Mouse (Mus musculus) ovary, postnatal 36 days (tissue): Measurements from ENCODE around the gene Mtx1.

Experiments used
- DNase-seq: peaks from one replicate; pipeline ENCODE4 v3.0.0; 2022; ENCODE audit warnings: low spot score, mixed read lengths

The Mtx1 gene

DNA sequence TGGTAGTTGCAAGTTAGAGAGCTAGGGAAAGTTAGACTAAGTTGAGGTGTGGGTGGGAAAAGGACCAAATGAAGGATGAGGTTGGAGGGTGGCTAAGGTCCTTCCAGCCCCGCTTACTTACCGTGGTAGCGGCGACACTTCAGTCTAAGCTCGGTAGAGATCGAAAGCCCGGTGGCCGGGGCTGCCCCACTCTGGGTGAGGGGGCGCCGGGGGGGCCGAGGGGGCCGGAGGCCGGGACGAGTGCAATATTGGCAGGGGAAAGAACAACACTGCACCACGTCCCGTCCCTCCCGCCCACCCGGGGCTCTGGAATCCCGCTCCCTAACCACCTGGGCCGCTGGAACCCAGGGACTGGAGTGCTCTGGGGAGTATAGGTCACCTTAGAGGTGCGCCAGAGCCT lies at the start of gene Mtx1:
Mtx1 (minus strand) TSS at position 189 of the 400 bp plus-strand sequence.
- no peak for DNase-seq

DNA sequence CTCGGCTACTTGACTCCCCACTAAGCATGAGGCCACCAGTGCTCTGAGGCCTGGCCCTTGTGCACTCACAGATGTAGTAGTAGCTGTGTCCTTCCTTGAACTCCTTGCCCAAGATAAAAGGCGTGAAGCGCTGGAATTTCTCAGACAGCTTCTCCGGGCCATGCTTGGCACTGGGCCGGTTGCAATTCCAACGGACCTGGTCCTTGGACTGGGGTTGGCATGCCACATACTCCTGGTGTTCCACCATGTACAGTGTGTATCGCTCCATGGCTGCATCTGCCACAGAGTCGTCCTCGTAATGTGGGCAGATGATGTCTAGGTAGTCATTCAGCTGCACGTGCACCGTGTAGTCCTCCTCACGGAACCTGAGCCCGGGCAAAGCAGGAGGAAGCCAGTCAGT lies 49.2 kb upstream of the Mtx1 start:
- peak; percentile 37 for DNase-seq

DNA sequence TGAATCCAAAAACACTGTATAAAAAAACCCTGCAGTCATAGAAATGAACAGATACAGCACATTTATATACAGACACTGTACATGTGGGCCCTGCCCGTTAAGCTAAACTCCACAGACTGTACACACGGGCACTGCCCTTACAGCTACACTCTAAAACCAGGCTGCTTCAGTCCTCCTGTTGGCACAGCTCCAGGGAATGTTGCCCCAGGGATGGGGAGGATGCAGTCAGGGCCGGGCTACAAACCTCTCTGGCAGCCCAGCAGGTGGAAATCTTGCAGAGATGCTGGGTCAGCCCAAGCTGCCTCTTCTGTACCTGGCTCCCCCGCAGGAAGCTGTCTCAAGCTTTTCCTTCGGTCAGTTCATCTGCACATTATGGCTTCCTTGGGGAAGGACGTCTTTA lies 44.9 kb upstream of the Mtx1 start:
- no peak for DNase-seq

DNA sequence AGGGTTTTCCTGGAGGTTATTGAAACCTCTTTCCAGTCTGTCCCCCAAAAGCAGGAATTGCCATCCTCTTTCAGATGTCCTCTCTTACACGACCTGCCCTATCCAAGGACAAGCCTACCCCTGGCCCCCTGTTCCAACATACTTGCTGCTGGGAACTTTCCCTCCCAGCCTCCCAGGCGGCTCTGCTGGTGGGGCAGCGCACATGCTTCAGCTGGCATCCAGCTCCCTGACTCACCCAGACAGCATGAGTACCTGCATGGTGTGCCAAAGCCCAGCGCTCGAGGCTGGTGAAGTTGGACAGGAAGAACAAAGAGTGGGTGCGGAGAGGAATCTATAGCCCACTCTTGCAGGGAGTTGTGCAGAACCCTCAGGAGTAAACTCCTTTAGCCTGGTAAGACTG lies 44.0 kb upstream of the Mtx1 start:
- peak; percentile 53 for DNase-seq

DNA sequence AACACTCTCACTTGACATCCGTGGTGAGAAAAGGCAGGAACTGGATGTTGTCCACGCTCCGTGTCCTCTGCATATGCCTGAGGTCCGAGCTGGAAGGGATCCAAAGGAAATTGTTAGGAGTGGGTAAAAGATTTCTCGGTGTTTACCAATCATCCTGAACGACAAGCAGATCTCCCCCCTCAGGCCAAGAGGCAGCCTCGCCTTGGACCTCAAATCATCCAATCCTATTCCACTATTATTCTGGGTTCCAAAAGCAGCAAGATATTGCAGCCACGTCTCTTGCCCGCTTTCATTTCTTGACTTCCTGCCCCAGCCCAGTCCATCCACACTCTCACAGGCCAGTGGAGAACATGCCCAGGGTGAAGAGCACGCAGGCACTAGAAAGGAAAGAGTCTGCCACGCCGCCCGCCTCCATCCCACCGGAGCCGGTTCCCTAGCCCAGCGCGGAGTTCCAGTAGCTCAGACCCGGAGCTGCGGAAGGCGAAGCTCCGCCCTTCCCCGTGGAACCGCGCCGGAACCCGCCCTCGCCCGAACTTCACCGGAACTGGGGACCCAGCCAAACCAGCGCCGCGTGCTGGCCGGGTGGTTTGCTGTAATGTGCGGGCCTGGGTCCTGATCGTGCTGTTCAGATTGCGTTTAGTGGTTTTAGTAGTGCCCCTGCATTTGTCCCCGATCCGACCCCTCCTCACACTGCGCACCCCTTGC lies 43.3 kb upstream of the Mtx1 start, which contains the start of gene Slc50a1:
Slc50a1 (minus strand) TSS at position 520 of the 705 bp plus-strand sequence.
- peak; percentile 88 for DNase-seq

DNA sequence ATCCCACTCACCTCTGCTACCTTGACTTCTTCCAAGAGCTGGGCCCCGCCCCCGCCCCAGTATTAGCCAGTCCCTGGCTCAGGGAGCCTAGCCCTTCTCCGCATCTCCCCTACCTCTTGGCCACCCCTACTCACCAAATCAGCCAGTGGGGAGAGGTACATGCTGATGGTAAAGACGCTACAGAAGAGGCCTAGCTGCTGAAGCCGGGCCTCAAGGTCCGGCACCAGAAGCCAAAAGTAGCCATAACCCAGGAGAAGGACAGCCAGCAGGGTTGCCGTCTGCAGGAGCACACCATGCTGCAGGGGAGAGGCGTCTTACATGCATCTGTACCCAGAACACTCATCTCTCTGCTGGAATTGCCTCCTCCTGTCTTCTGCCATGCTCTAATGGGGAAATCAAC lies 42.0 kb upstream of the Mtx1 start:
- no peak for DNase-seq

DNA sequence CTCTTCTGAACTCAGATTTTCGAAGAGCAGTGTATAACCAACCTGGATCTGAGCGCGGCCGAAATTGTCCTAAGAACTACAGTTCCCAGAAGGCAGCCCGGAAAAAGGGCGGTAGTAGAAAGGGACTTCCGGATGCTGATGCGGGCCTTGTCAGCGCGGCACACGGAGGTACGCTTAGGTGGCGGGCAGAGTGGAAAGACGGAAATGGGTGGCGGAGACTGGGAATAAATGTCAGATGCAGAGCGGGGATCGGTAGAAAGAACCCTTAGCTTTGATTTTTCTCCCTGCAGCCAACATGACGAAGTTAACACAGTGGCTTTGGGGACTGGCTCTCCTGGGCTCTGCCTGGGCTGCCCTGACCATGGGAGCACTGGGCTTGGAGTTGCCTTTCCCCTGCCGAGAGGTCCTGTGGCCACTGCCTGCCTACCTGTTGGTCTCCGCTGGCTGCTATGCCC lies 39.6 kb upstream of the Mtx1 start:
- DNase-seq, result peak; percentile 71

DNA sequence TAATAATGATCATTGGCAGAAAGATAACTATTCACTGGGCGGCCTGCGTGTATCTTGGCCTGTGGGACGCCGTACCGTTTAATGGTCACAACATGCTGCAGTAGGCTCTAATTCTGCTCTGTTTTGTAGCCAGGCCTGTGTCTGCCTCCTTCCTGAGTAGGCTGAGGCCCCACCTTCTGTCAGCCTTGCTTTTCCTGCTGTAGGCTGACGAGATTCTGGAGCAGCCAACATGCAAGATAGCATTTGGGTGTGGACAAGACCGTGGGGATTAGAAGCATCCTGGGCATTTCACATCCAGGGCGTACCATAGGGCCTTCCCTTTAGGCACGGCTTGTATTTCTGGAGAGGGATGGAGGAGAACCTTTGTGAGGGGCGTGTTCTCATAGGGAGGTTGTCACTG lies 35.5 kb upstream of the Mtx1 start:
- no peak for DNase-seq

DNA sequence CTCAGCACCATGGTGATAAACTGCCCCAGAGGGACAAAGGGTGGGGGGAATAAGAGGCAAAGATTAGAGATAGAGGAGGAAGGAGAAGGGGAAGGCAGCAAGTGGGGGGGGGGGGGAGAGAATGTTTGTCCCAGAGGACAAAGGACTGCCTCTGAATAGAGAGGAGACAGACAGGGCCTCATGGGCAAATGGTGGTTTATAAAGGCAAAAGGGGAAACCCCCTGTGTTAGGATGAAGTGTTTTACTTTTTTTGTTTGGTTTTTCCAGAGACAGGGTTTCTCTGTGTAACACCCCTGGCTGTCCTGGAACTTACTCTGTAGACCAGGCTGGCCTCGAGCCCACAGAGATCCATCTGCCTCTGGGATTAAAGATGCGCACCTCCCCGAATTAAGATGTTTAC lies 33.3 kb upstream of the Mtx1 start:
- DNase-seq, result no peak

DNA sequence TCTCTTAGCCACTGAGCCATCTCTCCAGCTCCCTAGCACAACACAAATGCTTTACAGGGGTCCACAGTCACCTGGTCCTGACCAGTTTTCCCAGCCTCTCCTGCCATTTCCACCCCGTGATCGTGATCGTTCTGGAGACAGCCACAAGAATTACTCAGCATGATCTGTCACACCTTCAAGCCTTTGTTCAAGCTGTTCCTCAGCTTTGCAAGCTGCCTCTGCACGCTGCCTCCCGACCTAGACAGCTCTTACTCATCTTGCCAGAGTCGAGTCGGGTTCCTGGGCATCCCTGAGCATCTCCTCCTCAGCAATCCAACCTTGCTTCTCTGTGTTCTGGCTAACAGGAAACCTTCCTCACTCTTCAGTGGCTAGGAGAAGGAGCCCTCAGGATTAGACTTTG lies 32.2 kb upstream of the Mtx1 start, which contains the start of gene Dpm3:
Dpm3 (plus strand) TSS at position 283 of the 400 bp plus-strand sequence.
- DNase-seq, result no peak

DNA sequence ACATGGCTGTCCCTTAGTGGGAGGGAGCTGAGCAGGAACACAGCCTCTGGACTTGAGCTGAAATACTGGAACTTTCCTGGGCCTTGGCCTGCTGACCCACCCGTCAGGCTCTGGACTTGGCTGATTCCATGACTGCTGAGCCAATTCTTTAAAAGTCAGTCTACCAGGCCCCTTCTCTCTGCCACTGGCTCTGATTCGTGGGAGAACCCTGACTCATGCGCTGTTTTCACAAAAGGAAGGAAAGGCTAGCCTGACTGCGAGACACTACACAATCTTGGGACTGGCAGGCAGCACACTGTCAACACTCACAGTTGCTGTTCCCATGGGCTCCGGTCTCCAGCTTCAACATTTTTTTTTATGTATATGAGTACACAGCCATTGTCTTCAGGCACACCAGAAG lies 29.3 kb upstream of the Mtx1 start:
- no peak for DNase-seq

DNA sequence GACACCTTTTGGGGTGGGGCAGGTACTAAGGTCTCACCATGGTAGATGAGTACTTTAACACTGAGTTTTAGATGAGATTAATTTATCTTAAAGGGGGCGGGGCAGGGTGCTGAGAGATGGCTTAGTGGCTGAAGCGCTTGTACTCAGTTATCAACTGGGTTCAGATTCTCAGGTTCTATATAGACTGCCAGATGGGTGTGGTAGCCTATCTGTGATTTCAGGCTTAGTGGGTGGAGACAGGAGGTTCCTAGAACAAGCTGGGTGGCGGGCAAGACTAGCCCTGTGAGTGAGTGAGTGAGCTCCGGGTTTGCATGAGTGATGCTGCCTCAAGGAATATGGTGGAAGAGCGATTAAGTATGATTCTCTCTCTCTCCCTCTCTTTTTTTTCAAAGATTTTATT lies 28.1 kb upstream of the Mtx1 start:
- DNase-seq, result no peak

DNA sequence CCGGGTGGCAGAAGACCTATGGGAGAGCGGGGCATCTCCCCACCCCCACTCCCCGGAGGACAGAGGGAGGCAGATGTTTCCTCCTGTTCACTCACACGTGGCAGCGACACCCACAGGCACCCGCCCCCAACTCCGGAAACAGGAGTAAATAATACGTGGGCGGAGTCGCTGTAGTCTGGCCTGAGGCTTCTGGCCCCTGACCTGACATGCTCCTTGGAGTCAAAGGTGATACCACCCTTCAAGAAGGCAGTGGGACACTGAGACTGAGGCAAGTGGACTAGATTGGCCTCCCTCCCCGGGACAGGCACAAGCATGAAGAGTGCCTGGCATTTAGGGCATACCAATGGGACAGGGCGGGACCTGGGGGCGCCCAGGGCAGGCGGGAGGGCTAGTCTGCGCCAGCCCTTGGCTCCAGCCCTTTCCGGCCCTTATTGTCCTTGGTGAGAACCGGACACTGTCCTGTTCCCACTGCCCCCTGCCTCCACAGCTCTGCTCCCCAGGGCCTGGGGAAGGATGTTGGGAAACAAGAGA lies 24.5 kb upstream of the Mtx1 start:
- no peak for DNase-seq

DNA sequence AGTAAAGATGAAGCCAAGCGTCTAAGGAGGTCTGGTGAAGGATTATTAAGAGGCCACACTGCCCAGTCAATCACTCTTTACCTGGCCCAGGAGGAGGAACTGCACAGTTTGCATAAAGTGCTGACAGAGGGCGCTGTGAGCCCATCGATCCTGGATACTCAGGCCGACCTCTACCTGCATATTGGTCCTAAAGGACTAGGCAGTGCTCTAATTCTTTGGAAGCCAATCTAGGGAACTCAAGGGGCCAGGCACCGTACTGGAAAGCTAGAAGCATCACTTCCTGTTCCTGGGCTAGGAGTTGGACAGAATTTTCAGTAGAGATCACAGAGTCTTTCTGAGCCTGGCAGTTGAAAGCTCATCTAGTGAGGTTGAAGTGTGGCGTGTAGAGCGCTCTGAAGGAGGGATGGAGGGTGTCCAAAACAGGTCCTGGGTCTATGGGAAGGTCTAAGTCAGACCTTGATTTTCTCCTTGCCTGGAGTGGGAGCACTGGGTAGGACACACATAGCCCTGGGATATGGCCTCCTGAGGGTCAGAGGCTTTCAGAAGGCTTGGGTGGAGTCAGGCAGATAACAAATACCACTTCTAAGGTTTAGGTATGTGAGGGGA lies 23.6 kb upstream of the Mtx1 start:
- DNase-seq, result peak; percentile 59

DNA sequence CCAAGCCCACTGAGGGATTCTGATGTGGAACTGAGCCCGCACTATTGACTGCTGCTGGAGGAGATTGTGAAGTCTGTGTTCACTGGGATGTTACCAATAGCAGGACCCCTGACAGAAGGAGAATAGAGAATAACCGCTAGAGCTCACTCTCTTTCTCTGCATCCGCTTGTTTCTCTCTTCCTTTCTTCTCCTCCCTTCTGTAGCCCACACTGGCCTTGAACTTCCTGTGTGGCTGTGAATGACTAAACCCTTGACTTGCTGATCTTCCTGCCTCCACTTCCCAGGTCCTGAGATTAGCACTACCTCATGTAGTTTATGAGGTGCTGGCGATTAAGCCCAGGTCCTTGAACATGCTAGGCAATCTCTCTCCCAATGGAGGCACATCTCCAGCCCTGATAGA lies 20.6 kb upstream of the Mtx1 start:
- no peak for DNase-seq

DNA sequence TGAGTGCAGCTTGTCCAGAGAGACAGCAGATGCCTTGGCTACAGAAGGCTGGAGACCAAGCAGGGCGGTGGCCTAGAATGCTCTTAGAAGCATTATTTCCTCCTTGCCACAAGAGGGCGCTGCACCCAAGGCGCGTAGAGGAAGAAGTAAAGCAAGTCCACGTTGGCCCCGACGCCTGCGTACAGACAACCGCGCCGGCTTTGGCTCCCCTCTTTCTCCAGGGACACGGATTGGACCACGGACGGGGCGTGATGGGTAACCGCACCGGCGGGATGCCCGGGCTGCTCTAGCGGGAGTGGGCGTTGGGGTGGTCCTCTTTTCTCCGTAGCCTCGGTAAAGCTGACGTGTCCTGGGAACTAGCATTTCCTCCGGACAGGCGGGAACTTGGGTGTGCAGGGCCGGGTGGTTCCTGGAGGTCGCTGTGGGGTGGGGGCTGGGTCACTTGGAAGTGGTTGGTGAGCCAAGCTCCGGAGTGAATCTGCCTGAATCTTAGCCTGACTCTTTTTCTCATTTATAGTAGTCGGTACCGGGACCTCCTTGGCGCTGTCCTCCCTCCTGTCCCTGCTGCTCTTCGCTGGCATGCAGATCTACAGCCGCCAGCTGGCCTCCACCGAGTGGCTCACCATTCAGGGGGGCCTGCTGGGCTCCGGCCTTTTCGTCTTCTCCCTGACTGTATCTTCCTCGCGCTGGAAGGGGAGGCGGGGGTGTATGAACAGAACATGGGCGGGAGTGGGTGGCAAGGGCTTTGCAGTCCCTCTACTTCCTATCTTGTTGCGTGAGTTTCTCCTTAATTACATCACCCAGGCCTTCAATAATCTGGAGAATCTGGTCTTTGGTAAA lies 19.6 kb upstream of the Mtx1 start, which contains the start of gene Trim46:
Trim46 (minus strand) TSS at position 49 of the 840 bp plus-strand sequence.
- peak; percentile 88 for DNase-seq

DNA sequence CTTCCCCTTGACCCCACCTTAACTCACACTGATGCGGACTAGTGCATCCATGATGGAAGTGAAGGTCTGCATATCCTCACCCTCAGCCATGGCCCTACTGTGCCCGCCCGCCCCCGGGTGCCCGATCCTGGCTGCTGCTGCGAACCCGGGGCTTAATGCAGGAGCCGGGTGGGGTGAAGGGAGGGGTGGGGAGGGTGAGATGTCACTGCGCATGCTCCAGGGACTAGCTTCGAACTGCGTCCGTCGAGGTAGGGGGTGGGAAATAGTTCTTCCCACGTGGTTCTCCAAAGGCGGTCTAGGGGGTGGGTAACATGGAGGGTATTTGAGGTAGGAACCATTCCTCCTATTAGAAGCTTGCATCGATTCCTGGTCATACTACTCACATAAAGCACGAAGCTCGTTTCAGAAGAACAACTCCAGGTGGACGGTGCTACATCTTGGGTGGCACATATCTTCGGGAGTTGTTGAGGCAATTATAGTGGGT lies 18.8 kb upstream of the Mtx1 start, which contains the start of gene Krtcap2:
Krtcap2 (plus strand) TSS at position 279 of the 484 bp plus-strand sequence.
- no peak for DNase-seq

DNA sequence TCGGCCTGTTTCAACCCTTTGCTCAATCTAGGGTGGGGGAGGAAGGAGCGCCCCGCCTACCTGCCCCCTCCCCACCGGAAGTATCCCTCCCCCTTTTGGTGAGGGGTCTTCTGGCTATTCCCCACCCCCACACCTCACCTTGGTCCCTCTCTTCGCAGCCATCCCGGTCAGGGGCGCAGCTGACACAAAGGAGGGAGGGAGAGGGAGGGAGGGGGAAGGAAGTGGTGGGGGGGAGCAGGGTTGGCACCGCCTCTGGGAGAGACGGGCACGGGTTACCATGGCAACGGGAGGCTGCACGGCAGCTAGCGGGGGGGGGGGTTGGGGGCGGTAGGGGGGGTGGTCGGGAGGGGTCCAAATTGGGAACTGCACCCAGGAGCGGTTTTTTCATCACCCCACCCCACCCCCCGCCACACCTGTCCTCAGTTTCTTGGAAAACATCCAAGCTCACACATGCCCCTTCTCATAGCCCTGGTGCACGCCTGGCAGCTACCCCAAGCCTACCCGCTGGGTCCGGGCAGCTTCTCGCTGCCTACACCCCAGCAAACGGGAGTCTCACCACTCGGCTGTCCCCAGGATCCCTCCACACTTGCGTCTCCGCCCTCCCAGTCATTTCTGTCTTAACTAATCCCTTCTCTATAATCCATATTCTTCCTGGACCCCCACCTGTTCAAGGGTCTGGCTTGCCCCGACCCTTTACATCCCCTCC lies 18.2 kb upstream of the Mtx1 start:
- no peak for DNase-seq

DNA sequence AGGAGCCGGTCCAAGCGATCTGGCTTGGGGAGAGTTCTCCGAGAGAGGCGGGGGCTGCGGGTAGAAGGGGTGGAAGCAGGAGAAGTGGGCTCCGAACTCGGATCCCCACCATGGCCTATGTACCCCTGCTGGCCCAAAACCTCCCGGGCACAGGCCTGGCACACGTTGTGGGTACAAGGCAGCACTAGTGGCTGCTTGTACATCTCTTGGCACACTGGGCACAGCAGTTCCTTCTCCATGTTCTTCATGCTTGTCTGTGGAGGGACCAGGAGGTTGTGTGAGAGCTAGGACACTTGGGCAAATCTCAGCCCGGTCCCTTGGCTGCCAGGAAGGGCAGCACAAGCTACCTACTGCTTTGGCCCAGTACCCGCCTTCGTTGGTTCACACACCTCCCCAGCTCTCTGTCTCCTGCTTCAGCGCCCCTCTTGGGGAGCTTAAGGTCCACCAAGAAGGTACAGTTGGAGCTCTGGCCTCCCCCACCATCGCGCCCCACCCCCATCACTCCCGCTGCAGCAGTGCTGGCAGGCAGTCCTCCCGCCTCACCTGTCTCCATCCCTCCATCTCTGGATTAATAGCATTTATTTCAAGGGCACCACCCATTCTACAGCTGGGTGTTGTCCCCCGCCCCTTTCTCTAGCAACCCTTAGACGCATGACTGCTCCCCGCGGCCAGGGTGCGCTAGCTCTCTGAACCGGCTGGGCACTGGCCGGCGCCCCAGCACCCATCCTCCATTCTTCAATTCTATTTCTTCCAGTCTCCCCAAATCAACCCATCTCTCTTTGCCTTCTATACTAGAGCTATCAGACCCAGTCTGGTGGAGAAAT lies 17.5 kb upstream of the Mtx1 start:
- DNase-seq, result no peak

DNA sequence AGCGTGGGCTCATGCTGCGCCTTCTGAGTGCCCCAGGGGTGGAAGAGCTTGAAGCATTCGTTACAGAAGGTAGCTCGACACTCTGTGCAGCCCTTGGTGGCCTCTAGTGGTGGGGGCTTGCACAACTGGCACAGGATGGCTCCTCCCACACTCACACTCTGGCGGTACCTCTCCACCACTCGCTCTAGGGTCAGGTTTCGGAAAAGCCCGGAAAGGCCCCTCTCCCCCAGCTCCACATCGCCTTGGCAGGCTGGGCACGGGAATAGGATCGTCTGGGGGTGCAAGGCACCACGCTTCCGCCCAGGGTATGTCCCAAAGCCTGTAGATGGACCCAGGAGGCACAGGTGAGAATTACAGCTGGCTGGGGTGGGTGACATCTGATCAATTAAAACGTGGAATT lies 16.7 kb upstream of the Mtx1 start:
- DNase-seq, result peak; percentile 47
